Mouse (Mus musculus): Measurements from ENCODE around the gene Man2b2.
A peak's percentile ranks its signal among the peaks of the same experiment; 100 is the strongest.

Gene Man2b2

GRCm38 (mm10) chr5:36831272-36831671 lies 819 bp upstream of the Man2b2 start:
- no peak for DNase-seq (ENCODE audit: low spot score)

GRCm38 (mm10) chr5:36829098-36829497 lies 1.4 kb downstream of the Man2b2 start:
- DNase-seq (ENCODE audit: low spot score), result no peak

- DNase-seq (ENCODE audit: low spot score), result no peak
Measured at GRCm38 (mm10) chr5:36822907-36823306, 7.5 kb downstream of the Man2b2 start.

DNA sequence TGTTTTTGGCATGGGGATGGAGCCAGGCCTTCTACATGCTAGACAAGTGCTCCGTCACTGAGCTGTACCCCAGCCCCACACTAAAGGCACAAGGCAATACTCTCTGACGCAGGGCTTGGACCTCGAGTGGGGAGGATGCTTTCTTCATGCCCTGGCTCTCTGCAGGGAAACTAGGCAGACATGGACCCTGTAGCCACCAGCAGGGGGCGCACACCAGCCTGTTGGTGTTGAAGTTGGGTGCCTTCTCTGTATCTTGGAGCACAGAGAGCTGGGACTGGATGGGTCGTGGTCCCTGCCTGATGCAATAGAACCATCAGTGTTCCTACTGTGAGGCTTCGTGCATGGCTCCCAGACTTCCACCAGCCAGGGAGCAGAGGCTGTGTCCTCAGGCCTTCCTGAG lies 10.3 kb downstream of the Man2b2 start:
- peak; percentile 58 for DNase-seq (ENCODE audit: low spot score)

DNA sequence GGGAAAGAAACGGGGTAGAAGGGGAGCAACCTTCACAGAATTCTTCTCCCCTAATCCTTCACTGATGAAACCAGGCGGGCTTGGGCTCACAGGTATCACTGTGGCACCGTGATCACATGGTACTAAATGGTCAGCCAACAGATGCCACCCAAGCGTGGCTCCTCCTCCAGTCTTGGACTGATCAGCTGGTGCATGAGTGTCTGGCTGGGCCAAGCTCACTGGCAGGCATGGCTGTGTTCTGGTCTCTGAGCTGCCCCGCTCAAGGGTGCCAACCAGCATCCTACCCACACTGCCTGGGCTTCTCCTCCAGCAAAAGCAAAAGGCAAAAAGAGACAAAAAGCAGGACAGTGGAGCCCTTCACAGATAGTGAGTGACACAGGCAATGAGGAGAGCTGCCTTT lies 10.7 kb downstream of the Man2b2 start:
- no peak for DNase-seq (ENCODE audit: low spot score)

DNA sequence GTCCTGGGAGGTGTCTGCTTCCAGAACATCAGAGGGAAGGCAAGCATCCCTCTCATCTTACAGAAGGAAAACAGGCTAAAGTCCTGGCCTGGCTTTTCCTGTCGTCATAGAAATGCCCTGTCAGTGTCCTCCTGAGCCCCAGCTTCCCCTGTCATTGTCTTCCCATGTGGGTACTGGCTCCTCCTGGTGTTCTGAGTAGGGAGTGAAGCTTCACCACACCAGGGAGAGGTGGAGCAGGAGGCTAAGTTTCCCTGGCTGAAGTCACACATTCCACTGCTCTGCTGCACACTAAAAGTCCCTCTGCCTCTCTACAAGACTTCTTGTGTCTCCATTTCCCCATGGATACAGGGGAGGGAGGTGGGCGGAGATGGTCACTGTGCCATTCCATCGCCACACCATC lies 12.7 kb downstream of the Man2b2 start:
- peak; percentile 47 for DNase-seq (ENCODE audit: low spot score)

DNA sequence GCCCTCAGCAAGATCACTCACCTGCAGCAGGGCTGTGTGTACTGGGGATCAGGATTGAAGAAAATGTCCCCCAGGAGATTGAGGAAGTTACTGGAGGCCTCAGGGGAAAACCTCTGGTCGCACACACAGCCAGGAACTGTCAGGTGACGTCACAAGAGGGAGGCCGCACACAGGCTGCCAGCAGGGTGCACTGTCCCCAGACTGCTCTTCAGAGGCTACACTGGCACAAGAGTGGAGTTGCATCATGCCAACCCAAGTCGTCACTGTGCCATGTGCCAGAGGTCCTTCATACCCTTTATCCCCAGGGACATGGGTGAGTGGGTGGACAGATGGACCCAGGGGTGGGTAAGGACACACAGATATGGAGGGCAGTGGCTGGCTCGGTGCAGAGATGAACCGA lies 15.9 kb downstream of the Man2b2 start:
- no peak for DNase-seq (ENCODE audit: low spot score)

- peak; percentile 78 for DNase-seq (ENCODE audit: low spot score)
Measured at GRCm38 (mm10) chr5:36811413-36811812, 19.0 kb downstream of the Man2b2 start.

GRCm38 (mm10) chr5:36810634-36811033 lies 19.8 kb downstream of the Man2b2 start:
- DNase-seq (ENCODE audit: low spot score), result peak; percentile 33

DNA sequence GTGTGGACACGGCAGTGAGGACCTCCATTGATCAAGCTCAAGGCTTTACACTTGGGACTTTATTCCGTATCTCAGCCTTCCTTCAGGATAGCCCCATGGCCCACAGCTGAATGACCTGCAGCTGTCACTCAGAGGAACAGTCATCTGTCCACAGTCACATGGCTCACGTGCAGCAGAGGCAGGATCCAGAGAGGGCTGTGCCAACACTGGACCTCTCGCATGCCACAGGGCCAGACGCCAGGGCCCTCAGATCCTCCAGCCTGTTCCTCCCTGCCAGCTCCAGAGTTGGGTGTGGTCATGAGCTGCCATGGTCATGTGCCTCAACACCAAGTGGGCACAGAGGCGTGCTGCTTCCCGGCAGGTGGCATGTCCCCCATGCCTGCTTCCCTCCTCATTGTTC lies 21.3 kb downstream of the Man2b2 start:
- peak; percentile 34 for DNase-seq (ENCODE audit: low spot score)

- no peak for DNase-seq (ENCODE audit: low spot score)
Measured at GRCm38 (mm10) chr5:36807106-36807505, 23.3 kb downstream of the Man2b2 start.

DNA sequence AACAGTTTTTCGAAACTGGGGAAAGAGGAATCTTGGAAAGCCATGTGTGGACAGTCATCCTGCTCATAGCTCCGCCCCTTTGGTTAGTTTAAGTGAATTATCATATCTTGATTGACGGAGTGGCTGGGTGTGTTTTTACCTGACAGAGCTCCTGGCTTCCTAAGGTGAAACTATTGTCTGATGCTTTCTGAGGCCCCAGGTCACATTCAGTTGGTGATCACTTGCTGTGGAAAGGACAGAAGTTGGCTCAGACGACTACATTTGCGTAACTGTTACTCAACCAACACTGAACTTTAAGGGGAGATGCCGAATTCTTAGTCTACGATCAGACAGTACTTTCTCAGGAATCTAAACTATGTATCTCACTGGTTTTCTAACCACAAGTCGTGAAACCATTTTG lies 33.2 kb downstream of the Man2b2 start:
- DNase-seq (ENCODE audit: low spot score), result no peak

DNA sequence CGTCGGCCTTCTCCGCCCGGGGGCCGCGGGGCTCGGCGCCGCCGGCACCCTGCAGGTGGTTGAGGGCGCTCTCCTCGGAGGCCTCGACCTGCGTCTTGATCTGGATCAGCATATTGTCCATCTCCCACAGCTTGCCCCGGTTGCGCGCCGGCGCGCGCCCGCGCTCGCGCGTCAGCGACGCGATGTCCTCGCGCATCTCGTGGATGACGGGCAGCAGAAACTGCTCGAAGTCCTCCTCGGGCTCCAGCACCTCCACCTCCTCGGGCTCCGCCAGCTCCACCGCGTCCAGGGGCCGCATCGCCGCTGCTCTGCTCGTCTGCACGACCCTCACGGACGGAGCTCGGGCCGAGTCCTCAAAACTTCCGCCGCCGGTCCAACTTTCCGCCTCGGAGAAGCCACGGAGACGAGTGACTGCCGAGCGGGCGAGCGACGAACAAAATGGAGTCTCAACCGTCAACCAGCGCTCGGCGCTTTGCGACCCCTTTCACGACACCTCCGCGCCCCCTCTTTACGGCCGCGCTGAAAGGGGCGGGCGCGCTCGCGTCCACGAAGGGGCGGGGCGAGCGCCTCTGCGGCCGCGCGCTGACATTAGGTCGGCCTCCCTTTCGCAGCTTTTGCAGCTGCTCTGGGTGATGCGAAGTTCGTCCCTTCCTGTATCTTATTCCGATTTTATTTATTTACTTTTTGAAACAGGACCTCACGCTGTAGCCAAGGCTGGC lies 34.0 kb downstream of the Man2b2 start, which contains the start of gene Mrfap1:
Mrfap1 (minus strand) TSS at position 477 of the 719 bp plus-strand sequence.
- DNase-seq (ENCODE audit: low spot score), result peak; percentile 96

GRCm38 (mm10) chr5:36795647-36796295 lies 34.7 kb downstream of the Man2b2 start:
- DNase-seq (ENCODE audit: low spot score), result peak; percentile 75

GRCm38 (mm10) chr5:36791861-36792260 lies 38.6 kb downstream of the Man2b2 start:
- no peak for DNase-seq (ENCODE audit: low spot score)

GRCm38 (mm10) chr5:36786052-36786451 lies 44.4 kb downstream of the Man2b2 start:
- no peak for DNase-seq (ENCODE audit: low spot score)

GRCm38 (mm10) chr5:36779512-36779911 lies 50.9 kb downstream of the Man2b2 start:
- no peak for DNase-seq (ENCODE audit: low spot score)

DNA sequence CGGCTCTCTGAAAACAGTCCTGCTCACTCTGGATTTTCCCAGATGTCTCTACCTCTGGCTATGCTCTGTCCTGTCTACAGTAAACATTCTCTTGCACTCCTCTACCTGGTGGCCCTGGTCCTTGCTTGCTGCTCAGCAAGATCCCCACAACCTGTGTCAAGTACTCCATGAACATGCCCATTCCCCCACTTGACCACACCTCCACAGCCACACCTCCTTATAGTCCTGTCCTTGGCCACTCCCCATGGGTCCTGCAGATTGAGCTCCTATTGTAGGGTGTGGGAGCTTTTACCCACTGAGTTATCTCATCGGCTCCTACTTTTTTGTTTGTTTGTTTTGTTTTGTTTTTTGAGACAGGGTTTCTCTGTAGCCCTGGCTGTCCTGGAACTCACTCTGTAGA lies 51.6 kb downstream of the Man2b2 start:
- no peak for DNase-seq (ENCODE audit: low spot score)

DNA sequence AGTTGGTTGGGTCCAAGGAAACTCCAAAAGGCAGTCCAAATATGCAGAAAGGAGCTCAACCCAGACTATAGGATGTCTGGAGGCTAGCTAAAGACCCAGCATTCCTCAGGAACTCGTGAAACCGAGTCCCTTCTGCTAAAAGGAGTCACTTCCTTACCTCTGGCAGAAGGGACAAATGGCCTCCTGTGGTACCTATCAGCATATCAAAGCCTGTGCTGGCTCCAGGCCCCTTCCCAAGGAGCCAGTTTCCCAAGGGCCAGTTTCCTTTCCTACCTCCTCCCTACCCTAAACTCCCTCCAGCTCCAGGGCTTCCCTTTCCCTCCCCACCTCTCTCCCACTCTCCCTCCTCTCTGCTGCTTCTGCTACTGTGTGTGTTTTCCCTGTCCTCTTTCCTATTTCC lies 53.3 kb downstream of the Man2b2 start:
- no peak for DNase-seq (ENCODE audit: low spot score)

DNA sequence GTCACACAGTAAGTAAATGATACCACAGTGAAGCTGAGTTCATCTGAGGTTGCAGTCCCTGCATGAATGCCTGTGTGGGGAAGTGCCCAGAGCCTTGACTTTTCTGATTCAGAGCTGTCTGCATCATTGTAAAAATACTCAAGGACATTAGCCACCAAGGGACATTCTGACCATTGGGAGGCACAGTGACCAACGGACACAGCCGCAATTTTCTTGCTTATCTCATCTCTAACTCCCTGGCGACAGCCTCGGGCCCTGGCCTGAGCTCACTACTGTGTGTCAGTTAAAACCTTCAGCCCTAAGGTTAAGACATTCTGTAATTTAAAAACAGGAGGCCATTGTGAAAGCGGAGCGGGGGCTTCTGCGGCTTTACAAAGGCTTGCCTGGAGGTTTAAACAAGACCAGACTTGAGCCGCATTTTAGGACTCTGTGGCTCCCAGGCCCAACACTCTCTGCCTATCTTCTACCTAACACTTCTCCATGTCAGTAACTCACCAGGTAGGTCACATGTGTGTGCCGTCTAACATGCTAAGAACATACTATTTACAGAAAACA lies 54.4 kb downstream of the Man2b2 start:
- DNase-seq (ENCODE audit: low spot score), result no peak

GRCm38 (mm10) chr5:36775317-36775716 lies 55.1 kb downstream of the Man2b2 start:
- DNase-seq (ENCODE audit: low spot score), result no peak

GRCm38 (mm10) chr5:36772586-36772985 lies 57.9 kb downstream of the Man2b2 start:
- DNase-seq (ENCODE audit: low spot score), result no peak

DNA sequence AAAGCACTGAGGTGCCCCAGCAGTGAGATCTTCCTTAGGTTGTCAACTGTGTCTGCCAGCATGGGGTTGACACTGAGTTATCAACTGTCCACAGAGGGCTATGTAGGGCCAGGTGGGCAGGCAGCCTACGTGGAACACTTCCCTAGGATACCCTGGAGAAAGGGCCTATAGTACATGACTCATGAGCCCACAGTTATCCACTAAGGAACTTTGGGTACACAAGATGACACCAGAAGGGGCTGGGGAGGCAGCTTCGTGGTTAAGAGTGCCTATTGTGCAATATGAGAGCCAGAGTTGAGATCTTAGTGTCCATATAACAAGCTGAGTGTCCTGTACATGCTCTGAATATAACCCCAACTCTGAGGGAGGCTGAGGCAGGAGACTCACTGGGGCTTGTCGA lies 60.9 kb downstream of the Man2b2 start:
- DNase-seq (ENCODE audit: low spot score), result no peak

Measured in MN1 (cell line).